14 mouse cellular contexts compared by ENCODE assay signal in the genomic region with DNA sequence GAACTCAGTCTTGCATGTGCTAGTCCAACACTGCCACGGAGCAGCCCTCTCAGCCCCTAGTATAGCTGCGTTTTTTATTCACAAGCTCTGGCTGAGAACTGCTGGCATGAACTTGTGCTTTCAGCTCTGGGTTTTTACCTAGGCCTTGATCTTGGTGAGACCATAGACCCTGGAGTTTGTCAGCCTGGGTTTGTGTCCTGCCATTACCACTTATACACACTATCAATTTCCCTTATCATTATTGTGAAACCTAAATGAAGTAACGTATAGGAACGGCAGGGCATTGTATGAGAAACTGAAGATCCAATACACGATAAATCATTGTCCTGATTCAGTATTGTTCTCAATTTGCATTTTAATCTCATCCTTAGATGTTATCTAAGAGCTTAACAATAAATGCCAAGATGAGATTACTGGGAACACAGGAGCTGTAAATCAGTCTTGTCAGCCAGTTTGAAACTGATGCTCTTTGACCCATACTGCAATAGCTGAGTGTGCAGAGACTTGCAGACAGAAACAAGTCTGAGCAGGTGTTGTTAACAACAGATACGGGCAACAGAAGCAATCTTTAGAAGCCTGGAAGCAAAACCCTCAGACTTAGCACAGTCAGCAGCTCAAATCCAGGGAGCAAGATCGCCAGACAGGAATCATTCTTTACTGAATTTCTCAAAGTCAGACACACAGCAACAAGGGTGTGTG.
A peak's percentile ranks its signal among the peaks of the same experiment; 100 is the strongest.
DNase-seq lines count a peak whose midpoint lies in the region; ATAC-seq lines count a peak whose summit lies in the region.
"Had no signal": no experiment of that assay in that cellular context is flagged by ENCODE, and none has a peak within 500 bp of the region (broad histone marks: within the 10 kb centered on the region; RNA-seq: fewer than 3 reads in every experiment).

No protein-coding gene starts in this region.

- no peaks in the 10 kb centered on the region for H3K27me3 ChIP-seq in hindbrain, embryonic 12.5 days
- no peaks in the 10 kb centered on the region for H3K27me3 ChIP-seq in hindbrain, embryonic 11.5 days (ENCODE audit: control insufficient read depth, insufficient read depth, low read length)
- H3K27me3 ChIP-seq in midbrain, embryonic 14.5 days (ENCODE audit: control insufficient read depth, insufficient read depth, low read length), result no peaks in the 10 kb centered on the region
- H3K27me3 ChIP-seq in midbrain, embryonic 11.5 days (ENCODE audit: control insufficient read depth, insufficient read depth, low read length), result no peaks in the 10 kb centered on the region
- no peaks in the 10 kb centered on the region for H3K27me3 ChIP-seq in stomach, embryonic 15.5 days (replicated peaks)
- H3K27me3 ChIP-seq in kidney, embryonic 15.5 days, result no peaks in the 10 kb centered on the region
- H3K27me3 ChIP-seq: forebrain, embryonic 12.5 days had no signal

- H3K27ac ChIP-seq in hindbrain, embryonic 12.5 days, result 0 out of 2 replicates have a peak overlapping the region, but pooled peaks have one; percentile 40
- H3K27ac ChIP-seq in hindbrain, embryonic 11.5 days (ENCODE audit: low read depth, low read length), result no peak overlapping the region
- 0 out of 2 replicates have a peak overlapping the region, but pooled peaks have one; percentile 20 for H3K27ac ChIP-seq in midbrain, embryonic 14.5 days (replicated peaks; ENCODE audit: low read depth, low read length)
- no peak overlapping the region for H3K27ac ChIP-seq in midbrain, embryonic 11.5 days (ENCODE audit: low read depth, low read length)
- peak overlapping the region; percentile 22 for H3K27ac ChIP-seq in stomach, embryonic 15.5 days
- H3K27ac ChIP-seq in kidney, embryonic 15.5 days, result no peak overlapping the region
- H3K27ac ChIP-seq: forebrain, embryonic 12.5 days; heart, embryonic 10.5 days; liver, embryonic 14.5 days had no signal

- no peaks in the 10 kb centered on the region for H3K36me3 ChIP-seq in hindbrain, embryonic 12.5 days
- H3K36me3 ChIP-seq in hindbrain, embryonic 11.5 days (ENCODE audit: control insufficient read depth, insufficient read depth, low read length), result no peaks in the 10 kb centered on the region
- H3K36me3 ChIP-seq in midbrain, embryonic 14.5 days (ENCODE audit: control insufficient read depth, insufficient read depth, low read length), result no peaks in the 10 kb centered on the region
- no peaks in the 10 kb centered on the region for H3K36me3 ChIP-seq in midbrain, embryonic 11.5 days (ENCODE audit: control insufficient read depth, insufficient read depth, low read length)
- no peaks in the 10 kb centered on the region for H3K36me3 ChIP-seq in stomach, embryonic 15.5 days
- no peaks in the 10 kb centered on the region for H3K36me3 ChIP-seq in kidney, embryonic 15.5 days
- H3K36me3 ChIP-seq: forebrain, embryonic 12.5 days; heart, embryonic 10.5 days had no signal

- 60% methylated on average over 7 of the region's 7 CpGs for WGBS in hindbrain, embryonic 12.5 days
- WGBS in hindbrain, embryonic 11.5 days, result 61% methylated on average over 7 of the region's 7 CpGs
- WGBS in midbrain, embryonic 14.5 days, result 41% methylated on average over 7 of the region's 7 CpGs
- 61% methylated on average over 7 of the region's 7 CpGs for WGBS in midbrain, embryonic 11.5 days
- 46% methylated on average over 7 of the region's 7 CpGs for WGBS in stomach, embryonic 15.5 days
- WGBS in kidney, embryonic 15.5 days, result 44% methylated on average over 7 of the region's 7 CpGs

- no peak for ATAC-seq in hindbrain, embryonic 12.5 days (ENCODE audit: low FRiP score)
- no peak for ATAC-seq in hindbrain, embryonic 11.5 days (ENCODE audit: low FRiP score)
- ATAC-seq in midbrain, embryonic 14.5 days (ENCODE audit: low FRiP score, low TSS enrichment), result no peak
- no peak for ATAC-seq in midbrain, embryonic 11.5 days (ENCODE audit: low FRiP score)
- peak; percentile 62; the same call in 1 of the 2 replicates for ATAC-seq in stomach, embryonic 15.5 days (ENCODE audit: insufficient read depth, low FRiP score, low read depth)
- ATAC-seq in kidney, embryonic 15.5 days (replicated peaks; ENCODE audit: low FRiP score), result no peak

- no peak for DNase-seq in hindbrain, embryonic 11.5 days (ENCODE audit: low spot score)
- DNase-seq in midbrain, embryonic 14.5 days, result no peak
- DNase-seq in midbrain, embryonic 11.5 days (ENCODE audit: low spot score, missing footprints), result no peak
- peak; percentile 41 for DNase-seq in forelimb bud, embryonic 11.5 days (ENCODE audit: low read depth, low spot score)
- DNase-seq in adrenal gland, adult 2 months, result no peak
- DNase-seq: adrenal gland, adult 8-10 months; cerebellum, adult 9-11 months; lung, postnatal 4 days had no signal

- no peak overlapping the region for H3K4me3 ChIP-seq in hindbrain, embryonic 12.5 days
- H3K4me3 ChIP-seq in hindbrain, embryonic 11.5 days (ENCODE audit: low read depth, low read length), result no peak overlapping the region
- H3K4me3 ChIP-seq in midbrain, embryonic 14.5 days (replicated peaks; ENCODE audit: low read depth, low read length), result no peak overlapping the region
- no peak overlapping the region for H3K4me3 ChIP-seq in midbrain, embryonic 11.5 days (ENCODE audit: low read depth, low read length)
- H3K4me3 ChIP-seq in stomach, embryonic 15.5 days (replicated peaks), result no peak overlapping the region
- H3K4me3 ChIP-seq in kidney, embryonic 15.5 days (replicated peaks), result no peak overlapping the region
- H3K4me3 ChIP-seq: forebrain, embryonic 12.5 days; heart, embryonic 10.5 days had no signal

- no peak overlapping the region for H3K4me2 ChIP-seq in hindbrain, embryonic 12.5 days (replicated peaks)
- H3K4me2 ChIP-seq in hindbrain, embryonic 11.5 days (replicated peaks; ENCODE audit: low read depth, low read length), result no peak overlapping the region
- H3K4me2 ChIP-seq in midbrain, embryonic 14.5 days (ENCODE audit: low read length), result no peak overlapping the region
- H3K4me2 ChIP-seq in midbrain, embryonic 11.5 days, result no peak overlapping the region
- H3K4me2 ChIP-seq in stomach, embryonic 15.5 days, result no peak overlapping the region
- no peak overlapping the region for H3K4me2 ChIP-seq in kidney, embryonic 15.5 days
- H3K4me2 ChIP-seq: forebrain, embryonic 12.5 days had no signal

- H3K4me1 ChIP-seq in hindbrain, embryonic 12.5 days, result 0 out of 2 replicates have a peak, but pooled peaks cover 7% of the 10 kb centered on the region
- no peaks in the 10 kb centered on the region for H3K4me1 ChIP-seq in hindbrain, embryonic 11.5 days (replicated peaks; ENCODE audit: control insufficient read depth, insufficient read depth, low read length)
- no peaks in the 10 kb centered on the region for H3K4me1 ChIP-seq in midbrain, embryonic 14.5 days (ENCODE audit: control insufficient read depth, insufficient read depth, low read length)
- 0 out of 2 replicates have a peak, but pooled peaks cover 2% of the 10 kb centered on the region for H3K4me1 ChIP-seq in midbrain, embryonic 11.5 days (ENCODE audit: control insufficient read depth, insufficient read depth, low read length)
- peaks cover 3% of the 10 kb centered on the region; the same call in 1 of the 2 replicates for H3K4me1 ChIP-seq in stomach, embryonic 15.5 days
- H3K4me1 ChIP-seq in kidney, embryonic 15.5 days, result no peaks in the 10 kb centered on the region
- H3K4me1 ChIP-seq: heart, embryonic 10.5 days had no signal

- H3K9me3 ChIP-seq in hindbrain, embryonic 12.5 days (replicated peaks), result no peaks in the 10 kb centered on the region
- no peaks in the 10 kb centered on the region for H3K9me3 ChIP-seq in hindbrain, embryonic 11.5 days (ENCODE audit: control insufficient read depth, low read length)
- H3K9me3 ChIP-seq in midbrain, embryonic 14.5 days (ENCODE audit: control insufficient read depth, low read length), result no peaks in the 10 kb centered on the region
- H3K9me3 ChIP-seq in midbrain, embryonic 11.5 days (ENCODE audit: control insufficient read depth, low read length), result no peaks in the 10 kb centered on the region
- H3K9me3 ChIP-seq in stomach, embryonic 15.5 days, result no peaks in the 10 kb centered on the region
- no peaks in the 10 kb centered on the region for H3K9me3 ChIP-seq in kidney, embryonic 15.5 days (replicated peaks)
- H3K9me3 ChIP-seq: forebrain, embryonic 12.5 days; heart, embryonic 10.5 days had no signal

- no peak overlapping the region for H3K9ac ChIP-seq in hindbrain, embryonic 12.5 days
- no peak overlapping the region for H3K9ac ChIP-seq in hindbrain, embryonic 11.5 days (ENCODE audit: low read depth, low read length)
- H3K9ac ChIP-seq in midbrain, embryonic 14.5 days (replicated peaks; ENCODE audit: low read length), result no peak overlapping the region
- no peak overlapping the region for H3K9ac ChIP-seq in midbrain, embryonic 11.5 days (ENCODE audit: low read length)
- H3K9ac ChIP-seq in stomach, embryonic 15.5 days, result no peak overlapping the region
- no peak overlapping the region for H3K9ac ChIP-seq in kidney, embryonic 15.5 days
- H3K9ac ChIP-seq: forebrain, embryonic 12.5 days; liver, embryonic 14.5 days had no signal

Comparison
In these comparisons a context has a peak if more than half of its experiments do, and no peak if none do; other contexts are left out.
1. H3K27ac ChIP-seq: peak in hindbrain, embryonic 12.5 days (single experiment), midbrain, embryonic 14.5 days (single experiment) and stomach, embryonic 15.5 days (single experiment); none in hindbrain, embryonic 11.5 days (single experiment), midbrain, embryonic 11.5 days (single experiment) and kidney, embryonic 15.5 days (single experiment).